Mouse (Mus musculus) heart, postnatal 36 days (tissue): ENCODE data around the gene Fetub. TPM values are rescaled to one million over a fixed set of nuclear protein-coding genes. Genes with fewer than 3 reads are reported as not detected.

Experiments
- DNase-seq, 2 experiments: peaks; one replicate each; pipeline ENCODE4 v3.0.0; 2021 to 2022
- intact Hi-C: fragments of 180-260 bp; cut with DNase I; formaldehyde crosslinking; loops from one replicate; pipeline ENCODE4 v1.15.1; 2025
- total RNA-seq, 2 experiments: library from RNA; stranded (reverse); gene quantifications; 2 replicates each; pipeline ENCODE4 v1.2.3; 2021

Gene Fetub
- under 1 TPM; 0.28 to 0.35 TPM for total RNA-seq

DNA sequence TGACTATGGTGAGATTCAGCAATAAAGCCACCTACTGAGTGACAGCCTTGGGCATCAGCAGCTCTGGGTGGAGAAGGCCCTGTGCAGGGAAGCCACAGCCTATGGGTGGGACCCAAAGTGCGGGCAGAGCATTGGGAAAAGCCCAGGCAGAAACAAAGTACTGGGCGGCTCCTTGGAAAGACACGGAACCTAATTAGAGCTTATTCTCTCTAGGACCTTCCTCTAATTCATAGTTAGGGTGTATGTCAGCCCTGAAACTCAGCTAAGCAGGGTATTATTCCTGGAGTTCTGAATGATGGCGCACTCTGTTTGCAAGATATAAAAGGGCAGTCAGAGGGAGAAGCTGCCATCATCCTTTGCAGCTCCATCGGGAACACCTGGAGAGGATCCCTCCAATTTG, at the start of gene Fetub:
Gene Fetub (plus strand): TSS at position 301 of the 400 bp plus-strand sequence.
- DNase-seq: no peak
- intact Hi-C loops: no loop called here

DNA sequence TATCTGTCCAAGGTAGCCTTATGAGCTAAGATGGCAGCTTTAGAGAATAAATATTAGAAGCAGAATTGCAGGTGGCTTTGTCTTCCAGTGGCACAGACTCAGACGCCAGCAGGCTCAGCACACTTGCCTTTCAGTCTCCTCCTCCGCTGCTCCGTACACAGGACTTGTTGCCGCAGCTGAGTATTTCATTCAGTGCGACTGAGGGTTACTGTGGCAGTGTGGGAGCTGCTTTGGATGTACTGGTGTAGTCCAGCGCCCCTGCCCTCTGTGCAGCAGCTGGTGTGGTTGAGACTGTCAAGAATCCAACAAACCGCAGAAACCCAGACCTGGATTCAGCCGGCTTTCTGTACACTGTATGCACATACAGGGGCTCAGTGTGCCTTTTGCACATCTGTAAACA, 45.7 kb upstream of the Fetub start:
- DNase-seq: no peak
- intact Hi-C loops: no loop called here

- no peak for DNase-seq
- intact Hi-C loops: no loop called here
Observed at GRCm38 (mm10) chr16:22873369-22873768, 44.8 kb upstream of the Fetub start.

DNA sequence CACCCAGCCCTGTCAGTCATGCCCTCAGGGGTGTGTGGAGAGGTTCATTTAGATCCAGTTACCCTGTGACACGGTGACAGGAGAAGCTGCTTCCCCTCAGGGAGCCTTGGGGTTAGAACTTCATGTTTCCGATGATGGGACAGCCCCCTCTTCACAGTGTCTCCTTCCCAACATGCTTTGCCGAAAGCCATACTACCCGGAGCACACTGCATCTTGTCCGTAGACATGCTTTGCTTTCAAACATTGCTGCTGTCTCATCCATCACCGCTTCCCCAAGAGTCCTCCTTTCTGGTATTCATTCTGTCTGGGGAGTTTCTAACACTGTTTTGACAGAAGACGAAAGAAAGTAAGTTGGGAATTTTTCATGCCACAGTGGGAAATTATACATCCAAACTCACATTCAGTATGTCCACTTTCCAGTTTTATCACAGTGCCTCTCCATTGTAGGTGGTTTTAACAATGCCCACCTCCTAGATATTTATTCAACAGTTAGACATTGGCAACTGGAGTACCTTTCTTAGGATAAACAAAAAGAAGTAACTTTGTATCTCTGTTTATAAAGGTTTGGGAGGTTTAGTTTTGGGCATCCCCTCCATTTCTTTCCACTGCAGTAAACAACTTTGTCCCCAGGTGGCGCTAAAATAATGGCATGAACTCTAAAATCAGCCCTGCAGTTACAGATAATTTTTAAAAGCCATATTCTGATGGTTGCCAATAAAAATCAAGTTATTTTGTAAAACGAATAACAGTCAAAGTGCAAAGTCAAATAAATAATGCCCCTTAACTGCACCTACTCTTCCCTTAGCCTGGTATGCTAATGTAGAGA, 41.7 kb upstream of the Fetub start:
- intact Hi-C loops: loop anchor here (1.0 to 2.0 kb wide), 3 partner anchors 77 to 259 kb away; no protein-coding TSS in a partner anchor
- DNase-seq: peak in 1 of 2 experiments; percentile 43

DNA sequence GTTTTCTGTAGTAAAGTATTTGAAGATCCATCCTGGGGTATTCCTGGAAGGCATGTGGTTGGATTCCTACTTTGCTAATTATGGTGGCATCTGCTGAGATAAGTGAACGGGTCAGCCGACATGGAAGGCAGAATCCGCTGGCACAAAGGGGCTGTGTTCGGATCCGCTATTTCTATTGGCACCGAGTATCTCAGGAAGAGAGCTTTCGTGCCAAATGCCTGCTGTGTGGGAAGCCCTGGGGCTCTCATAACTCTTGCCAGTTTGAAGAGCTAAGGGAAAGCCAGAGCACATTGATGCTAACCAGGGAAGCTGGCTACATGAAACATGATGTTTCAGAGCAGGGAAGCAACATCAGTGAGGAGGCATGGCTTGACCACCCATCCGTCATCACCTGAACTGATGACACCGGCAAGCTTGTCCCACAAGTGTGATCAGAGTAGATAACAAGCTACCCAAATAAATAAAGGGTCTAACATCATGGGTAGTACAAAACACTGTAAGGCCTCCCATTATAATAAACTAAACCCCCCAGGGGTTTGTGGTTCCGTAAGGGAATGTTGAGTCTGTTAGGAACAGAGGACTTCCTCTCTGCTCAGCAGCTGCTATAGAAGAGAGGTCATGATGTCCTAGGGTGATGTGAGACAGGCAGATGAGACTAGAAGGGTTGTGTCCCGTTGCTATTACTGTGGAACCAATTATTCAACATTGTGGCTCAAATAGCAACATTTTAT, 40.3 kb upstream of the Fetub start:
- DNase-seq: no peak
- intact Hi-C loops: loop anchor here (2.0 kb wide), 1 partner anchor 169 kb away; no protein-coding TSS in a partner anchor

DNA sequence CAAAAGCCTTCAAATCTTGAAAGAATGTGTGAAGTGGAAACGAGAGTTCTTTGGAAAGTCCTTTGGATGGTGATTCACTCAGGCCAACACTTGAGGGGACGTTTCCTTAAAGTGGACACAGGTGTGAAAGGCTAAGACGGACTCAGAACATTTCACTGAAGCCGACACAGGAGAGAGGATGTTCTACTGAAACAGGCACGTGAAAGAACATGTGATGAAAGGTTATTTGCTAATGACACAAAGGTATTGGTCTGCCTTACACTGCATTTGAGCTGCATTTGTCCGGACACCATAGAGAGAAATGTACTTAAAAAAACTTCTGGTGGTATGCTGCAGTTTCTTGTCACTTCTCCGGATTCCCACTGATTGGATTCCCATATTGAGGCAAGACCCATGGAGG, 39.4 kb upstream of the Fetub start:
- intact Hi-C loops: no loop called here

GRCm38 (mm10) chr16:22879945-22880595, 38.1 kb upstream of the Fetub start:
- DNase-seq: no peak
- intact Hi-C loops: no loop called here

More for the DNA sequence above, 39.4 kb upstream of the Fetub start:
- no peak for DNase-seq

GRCm38 (mm10) chr16:22880900-22881299, 37.2 kb upstream of the Fetub start:
- no peak for DNase-seq
- intact Hi-C loops: no loop called here

DNA sequence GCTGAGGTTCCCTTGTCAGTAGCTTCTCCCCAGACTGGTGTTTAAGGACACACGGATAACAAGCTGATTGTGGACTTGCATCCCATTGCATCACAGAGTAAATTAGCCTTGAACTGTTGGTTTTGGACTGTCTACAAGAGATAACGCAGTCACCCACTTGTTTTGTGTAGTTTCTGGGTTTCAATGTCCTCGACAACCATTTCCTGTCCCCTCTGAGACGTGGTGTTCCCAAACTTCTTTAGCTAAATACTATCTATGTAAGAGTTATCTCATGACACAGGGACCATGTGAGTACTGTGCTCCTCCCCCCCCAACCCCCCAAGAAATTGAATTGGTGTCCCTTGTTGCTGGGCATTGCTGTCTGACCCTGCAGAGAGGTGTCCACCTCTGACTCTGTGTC, 36.6 kb upstream of the Fetub start:
- intact Hi-C loops: no loop called here
- DNase-seq: no peak

- no peak for DNase-seq
- intact Hi-C loops: no loop called here
Observed at GRCm38 (mm10) chr16:22883441-22883840, 34.7 kb upstream of the Fetub start.

- no peak for DNase-seq
- intact Hi-C loops: no loop called here
Observed at GRCm38 (mm10) chr16:22885356-22885755, 32.8 kb upstream of the Fetub start.

DNA sequence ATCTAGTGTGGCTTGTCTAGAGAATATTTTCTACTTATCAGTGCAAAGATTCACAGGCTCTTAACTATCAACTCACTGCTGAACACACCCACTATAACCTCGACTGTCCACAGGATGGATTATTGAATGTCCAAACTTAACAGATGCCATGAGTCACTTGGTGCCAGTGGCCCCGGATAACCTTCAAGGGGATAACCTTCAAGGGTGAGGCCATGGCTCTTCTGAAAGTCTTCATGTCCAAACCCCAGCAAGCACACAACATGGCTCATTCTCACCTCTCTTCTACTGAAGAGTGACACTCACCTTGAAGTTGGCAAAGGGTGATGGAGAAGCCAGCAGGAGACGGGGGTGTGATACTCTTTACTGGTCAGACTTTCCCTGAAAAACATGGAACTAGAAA, 31.4 kb upstream of the Fetub start:
- DNase-seq: no peak
- intact Hi-C loops: no loop called here

DNA sequence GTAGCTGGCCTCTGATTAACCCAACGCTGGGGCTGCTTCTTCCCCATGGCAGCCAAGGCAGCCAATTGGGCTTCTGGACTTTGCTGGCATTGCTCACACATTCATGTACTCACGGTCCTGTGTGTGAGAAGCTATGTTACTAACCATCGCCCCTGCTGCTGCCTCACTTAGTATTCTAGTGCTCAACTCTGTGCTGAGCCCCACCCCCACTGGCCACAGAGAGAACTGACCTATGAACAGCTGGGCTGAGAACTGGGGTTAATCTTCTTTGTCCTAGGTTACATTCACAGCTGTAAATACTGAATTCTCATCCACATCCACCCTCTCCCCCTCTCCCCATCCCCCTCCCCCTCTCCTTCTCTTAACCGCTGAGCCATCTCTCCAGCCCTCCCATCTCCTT, 29.3 kb upstream of the Fetub start:
- intact Hi-C loops: no loop called here
- DNase-seq: no peak

DNA sequence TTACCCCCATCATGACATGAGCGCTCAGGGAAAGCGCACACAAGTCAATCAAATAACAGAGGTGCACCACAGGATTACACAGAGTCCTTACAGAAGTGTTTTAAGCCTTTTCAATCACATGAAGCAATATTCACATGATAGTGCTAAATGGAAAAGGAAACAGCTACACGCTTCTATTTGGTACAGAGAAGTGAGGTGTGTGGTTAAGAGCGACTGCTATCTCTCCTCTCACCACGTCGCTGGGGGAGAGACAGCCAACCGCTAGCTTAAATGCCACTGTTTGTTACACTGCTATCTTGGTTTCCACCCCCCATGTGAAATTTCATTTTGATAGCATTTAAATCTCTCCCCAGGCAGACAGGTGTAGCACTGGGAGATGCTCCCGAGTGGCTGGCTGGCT, 28.4 kb upstream of the Fetub start:
- intact Hi-C loops: no loop called here
- DNase-seq: no peak

- DNase-seq: no peak
- intact Hi-C loops: no loop called here
Observed at GRCm38 (mm10) chr16:22890683-22891510, 27.2 kb upstream of the Fetub start, which contains the start of gene Ahsg. Gene Ahsg (plus strand): TSS chr16:22891277.

- intact Hi-C loops: no loop called here
- DNase-seq: peak in 1 of 2 experiments; percentile 21
Observed at GRCm38 (mm10) chr16:22891733-22892154, 26.4 kb upstream of the Fetub start.

DNA sequence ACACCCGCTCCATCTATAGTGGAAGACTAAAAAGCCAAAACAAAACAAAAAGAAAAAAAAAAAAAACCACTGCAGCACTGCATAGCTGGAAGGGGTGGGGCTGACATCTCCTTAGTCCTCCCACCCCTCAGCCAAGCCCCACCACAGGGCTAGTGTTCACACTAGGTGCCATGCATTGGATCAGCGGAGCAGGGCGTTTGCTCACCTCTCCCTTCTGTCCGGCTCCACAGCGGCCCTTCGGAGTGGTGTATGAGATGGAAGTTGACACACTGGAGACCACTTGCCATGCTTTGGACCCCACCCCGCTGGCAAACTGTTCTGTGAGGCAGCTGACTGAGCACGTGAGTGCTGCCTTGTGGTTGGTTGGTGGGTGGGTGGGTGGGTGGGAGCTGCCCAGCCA, 24.0 kb upstream of the Fetub start:
- DNase-seq: no peak
- intact Hi-C loops: no loop called here

GRCm38 (mm10) chr16:22896618-22897017, 21.5 kb upstream of the Fetub start:
- intact Hi-C loops: no loop called here
- DNase-seq: no peak

- intact Hi-C loops: no loop called here
- DNase-seq: no peak
Observed at GRCm38 (mm10) chr16:22899346-22899745, 18.8 kb upstream of the Fetub start.

- intact Hi-C loops: no loop called here
- DNase-seq: no peak
Observed at GRCm38 (mm10) chr16:22899866-22900570, 18.1 kb upstream of the Fetub start.
